Mouse (Mus musculus): ENCODE data around the gene Sacs.

Gene Sacs

DNA sequence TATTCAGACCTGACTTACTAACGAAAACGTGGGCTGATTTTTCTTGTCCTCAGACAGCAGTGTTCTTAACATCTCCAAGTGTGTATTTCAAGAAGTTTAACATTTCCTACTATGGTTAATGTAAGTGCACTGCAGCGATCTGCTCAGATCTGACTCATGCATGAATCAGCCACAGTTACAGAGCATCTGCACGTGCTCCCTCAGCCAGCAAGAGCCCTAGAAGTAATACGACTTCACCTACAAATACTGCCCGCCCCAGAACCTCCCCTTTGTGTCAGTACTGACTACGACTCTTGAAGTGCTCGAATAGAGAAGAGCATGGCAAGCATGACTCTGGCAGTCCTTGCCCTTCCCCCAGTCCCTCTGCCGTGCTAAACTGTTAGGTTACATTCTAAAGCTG lies 100.5 kb downstream of the Sacs start:
- DNase-seq (ENCODE audit: low spot score), result no peak

DNA sequence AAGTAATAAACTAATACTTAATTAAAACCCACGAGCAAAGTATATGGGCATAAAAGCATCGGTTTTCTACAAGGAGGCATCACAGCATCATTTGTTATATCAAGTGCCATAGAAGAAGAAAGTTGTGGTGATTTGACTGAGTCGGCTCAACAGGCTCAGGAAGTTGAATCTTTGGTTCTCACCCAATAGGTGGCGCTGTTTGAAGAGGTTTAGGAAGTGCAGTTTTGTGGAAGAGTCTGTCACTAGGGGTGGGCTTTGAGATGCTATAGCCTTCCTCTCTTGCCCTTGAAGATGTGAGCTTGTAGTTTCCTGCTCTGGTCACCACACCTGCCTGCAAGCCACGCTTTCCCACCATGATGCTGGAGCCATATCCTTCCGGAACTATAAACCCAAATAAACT lies 104.4 kb downstream of the Sacs start:
- DNase-seq (ENCODE audit: low spot score), result peak; percentile 27

DNA sequence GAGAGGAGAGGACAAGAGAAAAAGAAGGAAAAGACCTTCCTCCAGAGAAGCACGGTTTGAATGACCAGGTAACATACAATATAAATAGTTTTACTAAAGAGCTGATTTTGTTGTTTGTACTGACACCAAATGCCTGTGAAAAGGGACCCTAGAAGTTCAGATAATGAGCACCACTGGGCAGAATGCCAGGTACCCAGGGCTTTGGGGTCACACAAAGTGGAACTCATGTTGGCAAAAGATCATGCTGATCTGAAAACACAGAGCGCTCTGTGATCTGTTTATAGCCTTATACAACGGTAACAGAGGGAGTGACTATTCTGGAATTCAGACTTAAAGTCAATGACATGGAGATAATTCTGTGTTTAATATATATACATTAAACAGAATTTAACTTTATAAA lies 108.2 kb downstream of the Sacs start:
- no peak for DNase-seq (ENCODE audit: low spot score)

DNA sequence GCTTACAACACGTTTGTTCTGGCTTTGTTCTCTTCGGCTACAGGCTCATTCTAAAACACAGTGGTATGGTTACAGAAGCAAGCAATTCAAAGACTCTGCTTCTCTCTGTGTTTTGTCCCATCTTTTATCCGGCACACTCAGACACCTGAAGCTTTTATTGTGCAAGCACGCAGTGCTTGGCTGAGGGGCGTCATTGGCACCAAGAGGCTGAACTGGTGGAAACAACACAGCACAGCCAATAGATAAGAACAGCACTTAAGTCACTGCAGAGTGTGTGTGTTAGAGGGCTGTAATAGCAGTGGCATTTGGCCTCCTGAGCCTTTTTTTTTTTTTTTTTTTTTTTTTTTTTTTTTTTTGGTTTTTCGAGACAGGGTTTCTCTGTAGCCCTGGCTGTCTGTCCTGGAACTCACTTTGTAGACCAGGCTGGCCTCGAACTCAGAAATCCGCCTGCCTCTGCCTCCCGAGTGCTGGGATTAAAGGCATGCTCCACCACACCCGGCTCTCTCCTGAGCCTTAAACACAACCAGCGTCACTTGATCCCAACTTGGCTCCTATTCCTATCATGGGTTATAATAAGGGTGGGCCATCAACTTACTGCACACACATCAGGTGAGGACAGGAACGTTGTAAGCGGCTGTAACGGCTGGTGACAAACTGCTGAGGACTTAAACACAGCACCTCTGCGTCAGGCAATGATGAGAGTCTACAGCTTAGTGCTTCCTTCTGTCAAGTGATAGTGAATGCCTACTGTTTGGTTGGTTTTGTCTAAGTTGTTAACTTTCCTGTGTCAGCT lies 114.5 kb downstream of the Sacs start:
- no peak for DNase-seq (ENCODE audit: low spot score)

DNA sequence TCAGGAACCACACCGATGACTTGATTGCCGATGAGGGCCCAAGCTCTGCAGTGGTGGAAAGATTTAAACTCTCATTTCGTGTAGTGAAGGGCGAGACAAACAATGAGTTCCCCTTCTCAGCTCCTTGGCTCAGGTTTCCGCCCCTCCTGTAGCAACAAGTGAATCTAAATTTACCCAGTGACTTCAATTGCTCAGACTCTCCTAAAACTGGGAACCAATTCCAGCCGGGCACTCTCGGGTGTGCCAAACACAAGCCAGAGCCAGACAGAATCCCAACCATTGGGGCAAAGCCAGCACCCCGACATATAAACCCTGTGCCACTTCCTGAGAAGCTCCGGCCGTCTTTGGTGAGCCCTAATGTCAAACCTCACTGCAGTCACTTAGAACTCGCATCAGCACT lies 120.1 kb downstream of the Sacs start, which contains the start of gene Sgcg:
Gene Sgcg (minus strand): TSS at position 139 of the 400 bp plus-strand sequence.
- no peak for DNase-seq (ENCODE audit: low spot score)

DNA sequence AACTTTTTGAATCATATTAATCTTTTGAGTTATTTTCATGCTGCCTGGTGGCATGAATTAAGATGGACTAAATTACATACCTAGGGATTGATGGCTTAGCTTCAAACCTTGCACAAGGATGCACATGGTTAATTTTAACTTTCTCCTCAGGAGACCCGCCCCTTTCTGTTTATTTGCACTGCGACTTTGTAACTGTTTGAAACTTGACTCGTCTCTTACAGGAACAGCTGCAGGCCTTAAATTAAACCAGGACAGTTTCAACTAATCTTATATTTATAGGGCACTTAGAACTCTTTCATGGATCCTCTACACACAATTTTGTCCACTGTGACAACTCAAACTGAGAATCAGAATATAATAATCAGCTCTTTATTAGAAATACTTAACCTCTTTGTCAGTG lies 120.8 kb downstream of the Sacs start:
- DNase-seq (ENCODE audit: low spot score), result no peak

DNA sequence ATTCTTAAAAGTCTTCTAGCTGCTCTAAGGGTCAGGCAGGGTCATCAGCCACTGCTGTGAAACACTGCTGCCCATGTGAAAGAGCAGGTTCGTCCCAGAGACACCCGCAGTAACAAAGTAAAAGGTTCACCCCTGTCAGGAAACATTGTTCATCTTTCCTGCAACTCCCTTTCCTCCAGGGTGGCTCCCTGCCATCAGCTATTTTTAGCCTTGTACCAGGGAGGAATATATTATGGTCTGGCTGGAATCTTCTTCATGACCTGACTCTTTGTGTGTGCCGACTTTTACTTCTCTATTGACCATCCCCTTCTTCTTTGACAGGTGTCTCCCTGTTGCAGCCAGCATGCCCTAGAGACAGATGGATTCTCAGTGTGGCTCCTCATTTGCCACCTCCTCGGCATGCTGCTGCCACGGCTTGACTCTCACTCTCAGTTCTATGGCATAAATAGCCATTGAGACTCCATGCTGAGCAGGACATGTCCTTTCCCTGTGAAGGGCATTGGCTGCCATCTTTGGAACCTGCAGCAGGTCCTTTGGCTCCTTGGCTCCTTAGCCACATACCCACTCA lies 129.7 kb downstream of the Sacs start:
- no peak for DNase-seq (ENCODE audit: low spot score)

DNA sequence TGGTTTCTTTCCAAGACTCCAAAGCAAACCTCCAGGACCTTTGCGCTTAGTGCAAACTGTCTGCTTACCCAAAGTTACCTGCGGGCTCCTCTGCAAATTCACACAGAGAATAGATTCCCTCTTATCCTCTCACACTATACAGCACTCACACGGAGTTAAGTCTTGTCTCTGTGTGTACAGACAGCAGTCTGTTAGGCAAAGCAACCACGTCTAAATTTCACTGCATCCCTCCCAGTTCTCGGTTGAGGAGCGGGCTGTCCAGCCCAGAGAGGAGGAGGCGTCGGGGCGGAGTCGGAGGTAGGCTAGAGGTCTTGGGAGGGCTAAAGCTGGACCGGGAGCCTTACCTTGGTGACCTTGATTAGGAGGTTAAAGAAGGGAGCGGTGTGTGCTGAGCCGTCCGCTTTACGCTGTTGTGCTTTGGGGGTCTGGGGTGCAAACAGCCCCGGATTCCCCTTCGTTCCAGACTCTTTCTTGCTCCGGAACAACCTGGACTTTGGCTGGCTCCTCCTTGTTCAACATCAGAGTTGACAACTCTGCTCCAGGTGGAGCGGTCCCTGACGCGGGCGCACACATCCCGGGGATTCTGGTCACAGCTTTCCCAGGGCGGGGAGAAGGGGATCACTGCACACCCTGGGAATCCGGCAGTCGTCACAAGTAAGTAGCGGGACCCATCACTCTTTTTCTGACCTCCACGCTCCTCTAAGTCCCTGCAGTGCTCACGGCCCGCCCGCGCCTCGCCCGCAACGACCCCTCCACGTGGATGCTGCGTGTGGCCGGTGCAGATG lies 136.3 kb downstream of the Sacs start:
- no peak for DNase-seq (ENCODE audit: low spot score)

DNA sequence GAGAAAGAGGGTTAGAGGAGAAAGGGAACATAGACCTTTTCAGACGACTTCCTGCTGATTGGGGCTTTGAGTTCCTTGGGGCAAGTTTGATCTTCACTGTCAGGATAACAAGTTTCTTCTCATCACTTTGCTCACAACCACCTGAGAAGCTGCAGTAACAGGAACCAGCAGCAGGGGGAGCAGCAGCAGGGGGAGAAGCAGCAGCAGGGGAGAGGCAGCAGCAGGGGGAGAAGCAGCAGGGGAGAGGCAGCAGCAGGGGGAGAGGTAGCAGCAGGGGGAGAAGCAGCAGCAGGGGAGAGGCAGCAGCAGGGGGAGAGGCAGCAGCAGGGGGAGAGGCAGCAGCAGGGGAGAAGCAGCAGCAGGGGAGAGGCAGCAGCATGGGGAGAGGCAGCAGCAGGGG lies 139.0 kb downstream of the Sacs start:
- DNase-seq (ENCODE audit: low spot score), result peak; percentile 27

DNA sequence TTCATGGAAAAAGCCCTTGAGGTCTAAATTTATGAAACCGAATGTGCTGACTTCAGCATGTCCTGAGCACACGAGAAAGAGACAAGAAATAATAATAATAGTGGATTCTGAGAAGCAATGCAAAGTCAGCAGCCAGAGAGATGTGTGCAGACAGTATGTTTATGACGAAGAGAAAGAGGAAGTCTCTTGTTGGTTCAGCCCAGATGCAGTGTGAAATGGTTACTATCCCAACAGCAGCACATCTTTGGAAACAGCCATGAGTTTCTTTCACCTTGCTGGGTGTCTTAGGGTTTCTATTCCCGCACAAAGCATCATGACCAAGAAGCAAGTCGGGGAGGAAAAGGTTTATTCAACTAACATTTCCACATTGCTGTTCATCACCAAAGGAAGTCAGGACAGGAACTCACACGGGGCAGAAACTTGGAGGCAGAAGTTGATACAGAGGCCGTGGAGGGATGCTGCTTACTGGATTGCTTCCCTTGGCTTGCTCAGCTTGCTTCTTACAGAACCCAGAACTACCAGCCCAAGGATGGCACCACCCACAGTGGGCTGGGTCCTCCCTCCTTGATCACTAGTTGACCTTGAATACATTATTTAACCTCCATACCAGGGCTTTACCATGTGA lies 140.5 kb downstream of the Sacs start:
- DNase-seq (ENCODE audit: low spot score), result no peak

DNA sequence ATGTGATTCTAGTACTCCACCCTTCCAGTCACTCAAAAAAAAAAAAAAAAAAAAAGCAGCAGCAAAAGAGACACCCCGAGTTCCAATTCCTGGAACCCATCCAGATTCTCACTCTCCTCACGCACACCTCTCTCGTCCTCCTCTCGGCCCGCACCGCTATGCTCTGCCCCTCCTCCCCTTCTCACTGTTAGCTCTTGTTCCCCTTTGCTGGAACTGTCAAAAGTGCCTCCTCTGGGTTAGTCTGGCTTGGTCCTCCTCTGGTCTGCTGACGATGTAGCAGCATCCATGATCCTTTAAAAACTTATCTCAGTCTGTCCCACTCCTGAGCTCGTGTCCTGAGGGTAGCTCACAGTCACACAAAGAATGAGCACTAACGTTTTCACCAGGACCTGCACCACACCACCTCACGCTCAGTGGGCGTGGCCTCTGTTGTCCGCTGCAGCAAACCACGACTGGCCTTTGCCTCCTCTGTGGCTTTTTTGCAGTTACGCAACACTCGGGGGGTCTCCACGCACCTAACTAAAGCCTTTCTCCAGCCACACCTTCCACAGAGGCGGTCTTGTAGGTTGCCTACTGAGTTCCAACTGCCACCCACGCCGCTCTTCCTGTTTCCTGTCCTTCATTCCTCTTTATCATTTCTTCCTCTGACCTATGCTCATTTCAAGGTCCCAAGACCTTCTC lies 150.5 kb downstream of the Sacs start:
- DNase-seq (ENCODE audit: low spot score), result no peak

Data from c-Kit-positive CD71-positive TER-119-positive erythroid progenitor cells, embryonic 14.5 days (primary cell).